Mouse (Mus musculus) heart, embryonic 13.5 days (tissue): ENCODE measurements around the gene Fbxl19. TPM values are rescaled to one million over a fixed set of nuclear protein-coding genes. Genes with fewer than 3 reads are reported as not detected.
A peak's percentile ranks its signal among the peaks of the same experiment; 100 is the strongest.

Experiments
- ATAC-seq: fragments of 200-750 bp; cut with Nextera tagmentation; 2 replicates; pipeline ENCODE4 v1.8.0; 2017; ENCODE audit warnings: moderate TSS enrichment; ENCODE audit not compliant: insufficient number of reproducible peaks, low FRiP score, low TSS enrichment; ENCODE audit errors: extremely low read depth
- H3K27ac ChIP-seq: fragments of 300-500 bp; sonication (generic); replicated peaks from 2 replicates; pipeline ENCODE4 v1.5.1; 2015; ENCODE audit warnings: moderate library complexity, mild to moderate bottlenecking, inconsistent platforms
- H3K27me3 ChIP-seq: fragments of 300-500 bp; sonication (generic); replicated peaks from 2 replicates; pipeline ENCODE4 v1.6.1; 2015; ENCODE audit warnings: mild to moderate bottlenecking, inconsistent platforms
- H3K36me3 ChIP-seq: fragments of 300-500 bp; sonication (generic); 2 replicates; pipeline ENCODE4 v1.6.1; 2015; ENCODE audit warnings: mild to moderate bottlenecking, inconsistent platforms
- H3K4me1 ChIP-seq: fragments of 300-500 bp; sonication (generic); 2 replicates; pipeline ENCODE4 v1.6.1; 2015; ENCODE audit warnings: inconsistent platforms
- H3K4me2 ChIP-seq: fragments of 300-500 bp; sonication (generic); 2 replicates; pipeline ENCODE4 v1.6.1; 2015; ENCODE audit warnings: inconsistent platforms, mild to moderate bottlenecking, moderate library complexity
- H3K4me3 ChIP-seq: fragments of 300-500 bp; sonication (generic); 2 replicates; pipeline ENCODE4 v1.5.1; 2015; ENCODE audit warnings: moderate library complexity, mild to moderate bottlenecking, inconsistent platforms
- H3K9ac ChIP-seq: fragments of 300-500 bp; sonication (generic); 2 replicates; pipeline ENCODE4 v1.6.1; 2015; ENCODE audit warnings: inconsistent platforms, mild to moderate bottlenecking, moderate library complexity
- H3K9me3 ChIP-seq: fragments of 300-500 bp; sonication (generic); 2 replicates; pipeline ENCODE4 v1.6.1; 2016; ENCODE audit warnings: inconsistent platforms
- WGBS: fragments of 180-500 bp; shearing (Covaris S2); methylation state at CpG from one replicate; pipeline ENCODE4 v1.1.7; 2015; ENCODE audit warnings: mixed read lengths; 5-methylcytosine and 5-hydroxymethylcytosine counted together
- polyA plus RNA-seq: library from polyadenylated mRNA; unstranded; fragments of >200 nt; fragmentation: Nextera tagmentation; extraction: Ambion mirVana; gene quantifications from 2 replicates; pipeline ENCODE4 v1.2.1, GENCODE M21; 2015

The Fbxl19 gene
- polyA plus RNA-seq, 1 experiment from 2014 or later, result 1.8 TPM

DNA sequence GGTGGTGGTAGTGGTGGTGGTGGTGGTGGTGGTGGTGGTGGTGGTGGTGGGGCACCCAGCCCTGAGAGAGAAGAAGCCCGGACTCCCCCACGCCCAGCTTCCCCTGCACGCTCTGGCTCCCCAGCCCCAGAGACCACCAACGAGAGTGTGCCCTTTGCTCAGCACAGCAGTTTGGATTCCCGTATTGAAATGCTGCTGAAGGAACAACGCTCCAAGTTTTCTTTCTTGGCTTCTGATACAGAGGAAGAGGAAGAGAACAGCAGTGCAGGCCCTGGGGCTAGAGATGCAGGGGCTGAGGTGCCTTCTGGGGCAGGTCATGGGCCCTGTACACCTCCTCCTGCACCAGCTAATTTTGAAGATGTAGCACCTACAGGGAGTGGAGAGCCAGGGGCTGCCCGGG, 41.0 kb downstream of the Fbxl19 start, which contains the start of gene Gm49388:
Gene Gm49388 (plus strand): TSS at position 301 of the 400 bp plus-strand sequence.
- WGBS, result 98% methylated on average over 6 of the region's 7 CpGs

DNA sequence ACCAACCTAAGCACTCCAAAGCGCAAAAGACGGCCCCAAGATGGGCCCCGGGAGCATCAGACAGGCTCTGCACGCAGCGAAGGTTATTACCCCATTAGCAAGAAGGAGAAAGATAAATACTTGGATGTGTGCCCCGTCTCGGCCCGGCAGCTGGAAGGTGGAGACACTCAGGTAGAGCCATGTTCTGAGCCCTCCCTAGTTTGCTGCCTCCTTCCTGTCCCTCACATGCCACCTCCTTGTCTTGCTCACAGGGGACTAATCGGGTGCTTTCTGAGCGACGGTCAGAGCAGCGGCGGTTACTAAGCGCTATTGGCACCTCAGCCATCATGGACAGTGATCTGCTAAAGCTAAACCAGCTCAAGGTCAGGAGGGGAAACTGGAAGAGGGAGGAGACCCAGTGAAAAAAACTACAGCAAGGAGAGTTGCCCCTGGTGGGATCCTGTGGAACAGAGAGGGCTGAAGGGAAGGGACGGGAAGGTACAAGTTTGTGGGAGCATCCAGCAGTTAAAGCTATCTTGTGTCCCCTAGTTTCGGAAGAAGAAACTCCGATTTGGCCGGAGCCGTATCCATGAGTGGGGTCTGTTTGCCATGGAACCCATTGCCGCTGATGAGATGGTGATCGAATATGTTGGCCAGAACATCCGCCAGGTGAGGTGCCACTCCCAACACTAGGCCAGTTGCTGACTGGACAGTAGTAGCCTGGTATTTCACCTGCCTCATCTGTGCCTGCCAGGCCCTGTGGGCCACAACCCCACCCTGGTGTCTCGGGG, 52.9 kb downstream of the Fbxl19 start:
- ATAC-seq, result no peak
- H3K4me1 ChIP-seq, result peaks cover 13% of the 10 kb centered on the region
- H3K27ac ChIP-seq, result no peak overlapping the region
- H3K36me3 ChIP-seq, result peaks cover 85% of the 10 kb centered on the region
- no peaks in the 10 kb centered on the region for H3K27me3 ChIP-seq
- H3K9me3 ChIP-seq, result no peaks in the 10 kb centered on the region
- no peak overlapping the region for H3K4me2 ChIP-seq
- 89% methylated on average over 23 of the region's 23 CpGs for WGBS
- no peak overlapping the region for H3K9ac ChIP-seq
- no peak overlapping the region for H3K4me3 ChIP-seq

More for the DNA sequence above, 41.0 kb downstream of the Fbxl19 start, which contains the start of gene Gm49388:
- Histone ChIP-seq H3K27me3 (no peaks in the 10 kb centered on the region), H3K4me2 (no peak within 1 kb of the TSS), H3K27ac (no peak within 1 kb of the TSS), H3K9ac (no peak within 1 kb of the TSS), H3K4me1 (no peaks in the 10 kb centered on the region), H3K36me3 (peaks cover 99% of the 10 kb centered on the region), H3K4me3 (no peak within 1 kb of the TSS), H3K9me3 (no peaks in the 10 kb centered on the region)
- ATAC-seq, result no peak

DNA sequence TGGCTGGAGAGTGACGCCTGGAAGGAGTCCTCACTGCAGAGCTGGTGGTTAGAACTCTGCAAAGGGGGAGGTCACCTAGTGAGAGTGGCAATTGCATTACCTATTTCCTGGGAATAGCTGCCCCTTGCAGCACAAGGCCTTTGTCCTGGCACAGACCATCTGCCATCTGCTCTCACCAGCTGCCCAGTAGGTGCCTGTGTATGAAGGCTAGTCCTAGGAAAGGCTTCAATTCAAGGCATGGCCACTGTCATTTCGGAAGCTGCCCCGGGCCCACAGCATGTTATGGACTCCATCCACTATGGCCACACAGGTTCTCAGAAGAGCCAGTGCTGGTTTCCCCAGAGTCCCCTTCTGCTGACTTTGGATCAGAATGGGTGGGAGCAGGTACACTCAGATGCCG, 54.2 kb downstream of the Fbxl19 start:
- no peak for ATAC-seq
- H3K4me2 ChIP-seq, result no peak overlapping the region
- H3K36me3 ChIP-seq, result peaks cover 83% of the 10 kb centered on the region
- no peaks in the 10 kb centered on the region for H3K9me3 ChIP-seq
- no peaks in the 10 kb centered on the region for H3K27me3 ChIP-seq
- H3K27ac ChIP-seq, result no peak overlapping the region
- H3K4me3 ChIP-seq, result no peak overlapping the region
- 89% methylated on average over 4 of the region's 4 CpGs for WGBS
- peaks cover 13% of the 10 kb centered on the region for H3K4me1 ChIP-seq
- H3K9ac ChIP-seq, result no peak overlapping the region

DNA sequence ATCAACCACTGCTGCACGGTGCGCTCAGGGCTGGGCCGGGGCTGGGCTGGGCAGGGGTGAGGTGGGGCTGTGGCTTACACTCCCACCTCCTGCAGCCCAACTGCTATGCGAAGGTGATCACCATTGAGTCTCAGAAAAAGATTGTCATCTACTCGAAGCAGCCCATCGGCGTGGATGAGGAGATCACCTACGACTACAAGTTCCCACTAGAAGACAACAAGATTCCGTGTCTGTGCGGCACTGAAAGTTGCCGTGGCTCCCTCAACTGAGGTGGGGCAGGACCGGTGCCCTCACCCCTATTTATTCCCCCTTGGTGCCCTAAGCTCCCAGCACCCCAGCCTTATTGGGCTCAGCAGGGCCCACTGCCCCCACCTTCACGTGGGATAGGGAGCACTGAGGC, 54.9 kb downstream of the Fbxl19 start:
- H3K9me3 ChIP-seq, result no peaks in the 10 kb centered on the region
- 87% methylated on average over 13 of the region's 13 CpGs for WGBS
- no peak overlapping the region for H3K4me3 ChIP-seq
- no peak overlapping the region for H3K4me2 ChIP-seq
- H3K9ac ChIP-seq, result no peak overlapping the region
- no peak for ATAC-seq
- no peaks in the 10 kb centered on the region for H3K27me3 ChIP-seq
- peaks cover 77% of the 10 kb centered on the region for H3K36me3 ChIP-seq
- H3K27ac ChIP-seq, result no peak overlapping the region
- H3K4me1 ChIP-seq, result peaks cover 13% of the 10 kb centered on the region

GRCm38 (mm10) chr7:127799738-127800137, 55.4 kb downstream of the Fbxl19 start:
- Histone ChIP-seq H3K4me2 (no peak overlapping the region), H3K9me3 (no peaks in the 10 kb centered on the region), H3K4me1 (peaks cover 13% of the 10 kb centered on the region), H3K9ac (no peak overlapping the region), H3K36me3 (peaks cover 71% of the 10 kb centered on the region), H3K4me3 (no peak overlapping the region), H3K27ac (no peak overlapping the region), H3K27me3 (no peaks in the 10 kb centered on the region)
- WGBS, result 78% methylated on average over 1 of the region's 1 CpGs
- no peak for ATAC-seq

GRCm38 (mm10) chr7:127800435-127801009, 56.2 kb downstream of the Fbxl19 start, which contains the start of gene Hsd3b7:
Gene Hsd3b7 (plus strand): TSS chr7:127800604.
- peak within 1 kb of the TSS; percentile 37 for H3K27ac ChIP-seq
- peaks cover 13% of the 10 kb centered on the region for H3K4me1 ChIP-seq
- H3K9me3 ChIP-seq, result no peaks in the 10 kb centered on the region
- peak within 1 kb of the TSS; percentile 41 for H3K4me3 ChIP-seq
- H3K4me2 ChIP-seq, result peak within 1 kb of the TSS; percentile 62
- H3K27me3 ChIP-seq, result no peaks in the 10 kb centered on the region
- peaks cover 64% of the 10 kb centered on the region for H3K36me3 ChIP-seq
- peak within 1 kb of the TSS; percentile 61 for H3K9ac ChIP-seq
- WGBS, result 28% methylated on average over 6 of the region's 6 CpGs
- ATAC-seq, result peak; percentile 67; the same call in 1 of the 2 replicates

DNA sequence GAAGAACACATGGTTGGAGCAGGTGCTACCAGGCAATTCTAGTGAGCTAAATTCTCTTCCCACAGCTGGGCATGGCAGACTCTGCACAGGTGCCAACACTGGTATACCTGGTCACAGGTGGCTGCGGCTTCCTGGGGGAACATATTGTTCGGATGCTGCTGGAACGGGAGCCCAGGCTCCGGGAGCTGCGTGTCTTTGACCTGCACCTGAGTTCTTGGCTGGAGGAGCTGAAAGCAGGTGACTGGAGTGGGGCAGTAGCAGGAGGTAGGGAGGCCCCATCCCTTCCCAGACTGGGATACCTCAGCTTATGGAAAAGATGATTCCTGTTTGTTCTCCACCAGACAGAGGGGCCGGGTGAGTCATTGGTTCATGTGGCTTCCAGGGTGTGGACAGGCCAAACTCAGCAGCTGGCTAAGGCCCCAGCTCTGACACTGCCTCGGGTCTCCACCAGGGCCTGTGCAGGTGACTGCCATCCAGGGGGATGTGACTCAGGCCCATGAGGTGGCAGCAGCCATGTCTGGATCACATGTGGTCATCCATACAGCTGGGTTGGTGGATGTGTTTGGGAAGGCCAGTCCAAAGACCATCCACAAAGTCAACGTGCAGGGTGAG, 56.8 kb downstream of the Fbxl19 start:
- peaks cover 58% of the 10 kb centered on the region for H3K36me3 ChIP-seq
- 90% methylated on average over 8 of the region's 8 CpGs for WGBS
- peak overlapping the region; percentile 41 for H3K4me3 ChIP-seq
- no peaks in the 10 kb centered on the region for H3K27me3 ChIP-seq
- H3K27ac ChIP-seq, result peak overlapping the region; percentile 37
- no peak; the same call in 1 of the 2 replicates for ATAC-seq
- H3K4me2 ChIP-seq, result peak overlapping the region; percentile 62
- H3K4me1 ChIP-seq, result peaks cover 13% of the 10 kb centered on the region
- H3K9ac ChIP-seq, result peak overlapping the region; percentile 61
- H3K9me3 ChIP-seq, result no peaks in the 10 kb centered on the region

DNA sequence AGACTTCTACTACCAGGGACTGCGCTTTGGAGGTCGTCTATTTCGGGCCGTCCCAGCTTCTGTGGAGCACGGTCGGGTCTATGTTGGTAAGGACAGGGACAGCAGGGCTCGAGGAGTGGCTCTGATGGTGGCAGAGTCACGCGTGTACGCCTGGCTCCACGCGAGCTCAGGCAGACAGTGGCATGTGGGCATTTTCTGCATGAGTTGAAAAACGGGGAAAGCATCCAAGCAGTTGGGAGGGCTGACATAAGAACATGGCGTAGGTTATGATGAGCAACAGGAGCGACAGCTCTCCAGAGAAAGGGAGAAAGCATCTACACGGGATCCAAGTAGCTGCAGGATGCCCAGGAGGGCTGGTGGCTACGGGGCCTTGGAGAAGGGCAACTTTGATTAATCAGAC, 58.0 kb downstream of the Fbxl19 start:
- Histone ChIP-seq H3K9ac (no peak overlapping the region), H3K27me3 (no peaks in the 10 kb centered on the region), H3K4me1 (peaks cover 13% of the 10 kb centered on the region), H3K36me3 (peaks cover 46% of the 10 kb centered on the region), H3K4me3 (no peak overlapping the region), H3K4me2 (no peak overlapping the region), H3K9me3 (no peaks in the 10 kb centered on the region), H3K27ac (no peak overlapping the region)
- no peak for ATAC-seq
- WGBS, result 85% methylated on average over 17 of the region's 17 CpGs

- no peaks in the 10 kb centered on the region for H3K9me3 ChIP-seq
- no peak overlapping the region for H3K27ac ChIP-seq
- H3K4me3 ChIP-seq, result no peak overlapping the region
- 63% methylated on average over 5 of the region's 5 CpGs for WGBS
- peaks cover 8% of the 10 kb centered on the region; the same call in 1 of the 2 replicates for H3K36me3 ChIP-seq
- H3K4me1 ChIP-seq, result peaks cover under 1% of the 10 kb centered on the region; the same call in 1 of the 2 replicates
- no peak overlapping the region for H3K4me2 ChIP-seq
- ATAC-seq, result no peak
- no peaks in the 10 kb centered on the region for H3K27me3 ChIP-seq
- no peak overlapping the region for H3K9ac ChIP-seq
Observed at GRCm38 (mm10) chr7:127808821-127809220, 64.5 kb downstream of the Fbxl19 start.

DNA sequence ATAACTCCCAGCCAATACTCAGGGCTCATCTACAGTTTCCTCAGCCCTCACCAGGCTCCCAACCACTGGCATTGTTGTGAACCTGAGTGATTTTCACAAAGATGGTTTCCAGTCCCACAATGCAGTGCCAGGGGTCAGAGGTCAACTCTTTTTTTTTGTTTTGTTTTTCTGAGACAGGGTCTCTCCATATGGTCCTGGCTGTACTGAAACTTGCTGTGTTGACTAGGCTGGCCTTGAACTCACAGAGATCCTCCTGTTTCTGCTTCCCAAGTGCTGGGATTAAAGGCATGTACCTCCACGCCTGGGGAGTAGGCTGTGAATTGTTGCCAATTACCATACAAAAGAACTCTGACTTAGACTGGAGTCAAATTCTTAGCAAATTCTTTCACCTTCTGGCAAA, 65.5 kb downstream of the Fbxl19 start:
- Histone ChIP-seq H3K36me3 (peaks cover 8% of the 10 kb centered on the region; the same call in 1 of the 2 replicates), H3K27me3 (no peaks in the 10 kb centered on the region), H3K4me2 (no peak overlapping the region), H3K4me1 (peaks cover 8% of the 10 kb centered on the region; the same call in 1 of the 2 replicates), H3K27ac (no peak overlapping the region), H3K9me3 (no peaks in the 10 kb centered on the region), H3K4me3 (no peak overlapping the region), H3K9ac (no peak overlapping the region)
- ATAC-seq, result no peak
- WGBS, result 81% methylated on average over 1 of the region's 1 CpGs

DNA sequence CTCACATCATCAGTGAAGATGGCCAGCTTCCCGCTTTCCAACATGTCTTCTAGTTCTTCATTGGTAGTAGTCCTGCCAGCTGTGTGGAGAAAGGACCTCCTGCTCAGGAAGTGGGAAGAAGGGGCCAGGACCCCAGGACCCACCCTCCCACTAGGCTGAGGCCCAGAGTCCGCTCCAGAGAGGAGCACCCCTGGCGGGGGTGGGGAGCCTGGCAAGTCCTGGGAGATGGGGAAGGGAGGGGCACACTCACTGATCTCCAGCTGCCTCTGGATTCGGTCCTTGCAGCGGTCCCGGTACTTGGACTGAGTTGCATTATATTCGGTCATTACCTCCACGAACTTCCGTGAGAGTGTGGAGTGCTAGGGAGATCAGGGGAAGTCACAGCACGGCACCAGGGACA, 66.3 kb downstream of the Fbxl19 start:
- no peak overlapping the region for H3K9ac ChIP-seq
- H3K27ac ChIP-seq, result no peak overlapping the region
- no peaks in the 10 kb centered on the region for H3K27me3 ChIP-seq
- H3K4me1 ChIP-seq, result peaks cover 11% of the 10 kb centered on the region
- H3K4me2 ChIP-seq, result no peak overlapping the region
- peaks cover 8% of the 10 kb centered on the region; the same call in 1 of the 2 replicates for H3K36me3 ChIP-seq
- no peaks in the 10 kb centered on the region for H3K9me3 ChIP-seq
- 59% methylated on average over 10 of the region's 10 CpGs for WGBS
- ATAC-seq, result no peak
- H3K4me3 ChIP-seq, result no peak overlapping the region
